In the genomic region with DNA sequence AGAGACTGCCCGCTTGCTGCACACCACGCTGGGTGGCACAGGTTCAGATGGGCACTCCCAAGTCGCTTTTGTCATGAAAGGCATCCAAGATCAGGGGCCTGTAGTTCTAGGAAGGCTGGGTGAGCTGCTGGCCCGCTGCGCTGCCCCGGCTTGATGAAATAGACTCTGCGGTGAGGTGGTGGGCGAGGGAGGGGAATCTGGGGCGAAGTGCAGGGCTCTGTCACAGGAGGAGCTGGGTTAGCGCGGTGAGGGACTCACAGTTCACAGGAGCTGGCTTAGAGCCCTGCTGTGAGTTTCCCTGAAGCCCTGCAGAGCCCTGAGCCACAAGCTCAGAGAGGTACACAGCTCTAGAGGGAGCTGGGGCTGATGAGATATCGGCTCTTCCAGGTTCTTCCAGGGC, we compare ENCODE assay signal across 17 mouse cellular contexts. TPM values are rescaled to one million over a fixed set of nuclear protein-coding genes. Genes with fewer than 3 reads are reported as not detected.
DNase-seq lines count a peak whose midpoint lies in the region; ATAC-seq and TF ChIP-seq lines count a peak whose summit lies in the region.
"Had no signal": no experiment of that assay in that cellular context is flagged by ENCODE, and none has a peak within 500 bp of the region (broad histone marks: within the 10 kb centered on the region; RNA-seq: fewer than 3 reads in every experiment).

No protein-coding gene starts in this region.

- H3K4me2 ChIP-seq in midbrain, embryonic 15.5 days = no peak overlapping the region
- H3K4me2 ChIP-seq in intestine, postnatal 0 days (replicated peaks; ENCODE audit: low read depth) = no peak overlapping the region
- no peak overlapping the region for H3K4me2 ChIP-seq in stomach, embryonic 15.5 days
- H3K4me2 ChIP-seq: embryonic facial prominence, embryonic 15.5 days; forebrain, embryonic 13.5 days; heart, embryonic 11.5 days; midbrain, embryonic 12.5 days had no signal

- WGBS in midbrain, embryonic 10.5 days = 11% methylated on average over 12 of the region's 12 CpGs
- 19% methylated on average over 12 of the region's 12 CpGs for WGBS in midbrain, embryonic 15.5 days
- 63% methylated on average over 12 of the region's 12 CpGs for WGBS in intestine, postnatal 0 days
- WGBS in stomach, embryonic 15.5 days = 53% methylated on average over 12 of the region's 12 CpGs

- H3K9me3 ChIP-seq in midbrain, embryonic 10.5 days (replicated peaks) = no peaks in the 10 kb centered on the region
- H3K9me3 ChIP-seq in midbrain, embryonic 15.5 days = no peaks in the 10 kb centered on the region
- no peaks in the 10 kb centered on the region for H3K9me3 ChIP-seq in intestine, postnatal 0 days (ENCODE audit: control insufficient read depth)
- no peaks in the 10 kb centered on the region for H3K9me3 ChIP-seq in stomach, embryonic 15.5 days
- H3K9me3 ChIP-seq: embryonic facial prominence, embryonic 15.5 days; forebrain, embryonic 13.5 days; midbrain, embryonic 12.5 days had no signal

- H3K36me3 ChIP-seq in midbrain, embryonic 10.5 days = no peaks in the 10 kb centered on the region
- H3K36me3 ChIP-seq in midbrain, embryonic 15.5 days (replicated peaks) = no peaks in the 10 kb centered on the region
- peaks cover 7% of the 10 kb centered on the region for H3K36me3 ChIP-seq in intestine, postnatal 0 days (ENCODE audit: control insufficient read depth, insufficient read depth)
- no peaks in the 10 kb centered on the region for H3K36me3 ChIP-seq in stomach, embryonic 15.5 days
- H3K36me3 ChIP-seq: embryonic facial prominence, embryonic 15.5 days; midbrain, embryonic 12.5 days had no signal

- H3K9ac ChIP-seq in midbrain, embryonic 15.5 days = no peak overlapping the region
- no peak overlapping the region for H3K9ac ChIP-seq in intestine, postnatal 0 days (ENCODE audit: low read depth, low read length)
- H3K9ac ChIP-seq in stomach, embryonic 15.5 days = no peak overlapping the region
- H3K9ac ChIP-seq: embryonic facial prominence, embryonic 15.5 days; forebrain, embryonic 13.5 days; liver, embryonic 14.5 days; midbrain, embryonic 12.5 days had no signal

- H3K27me3 ChIP-seq in midbrain, embryonic 10.5 days (ENCODE audit: low read depth, poor library complexity, severe bottlenecking) = peaks cover 73% of the 10 kb centered on the region
- H3K27me3 ChIP-seq in midbrain, embryonic 15.5 days (replicated peaks) = peaks cover 31% of the 10 kb centered on the region
- H3K27me3 ChIP-seq in intestine, postnatal 0 days (replicated peaks; ENCODE audit: control insufficient read depth, insufficient read depth, low read length) = no peaks in the 10 kb centered on the region
- 0 out of 2 replicates have a peak, but pooled peaks cover 7% of the 10 kb centered on the region for H3K27me3 ChIP-seq in stomach, embryonic 15.5 days (replicated peaks)

- no peak for TF ChIP-seq CTCF in intestine, postnatal 0 days (IDR thresholded peaks at IDR 0.05; ENCODE audit: low read depth)

- H3K4me3 ChIP-seq in midbrain, embryonic 10.5 days = no peak overlapping the region
- no peak overlapping the region for H3K4me3 ChIP-seq in midbrain, embryonic 15.5 days
- H3K4me3 ChIP-seq in intestine, postnatal 0 days (ENCODE audit: low read depth, low read length) = no peak overlapping the region
- H3K4me3 ChIP-seq in stomach, embryonic 15.5 days (replicated peaks) = no peak overlapping the region
- H3K4me3 ChIP-seq: embryonic facial prominence, embryonic 15.5 days; forebrain, embryonic 13.5 days; midbrain, embryonic 12.5 days had no signal

- ATAC-seq in midbrain, embryonic 15.5 days (replicated peaks) = no peak
- ATAC-seq in intestine, postnatal 0 days = no peak
- ATAC-seq in stomach, embryonic 15.5 days (ENCODE audit: insufficient read depth, low FRiP score, low read depth) = no peak
- ATAC-seq: forebrain, embryonic 13.5 days had no signal

- no peak overlapping the region; the same call in 1 of the 2 replicates for H3K27ac ChIP-seq in midbrain, embryonic 10.5 days (replicated peaks)
- H3K27ac ChIP-seq in midbrain, embryonic 15.5 days = no peak overlapping the region
- H3K27ac ChIP-seq in intestine, postnatal 0 days (ENCODE audit: low read depth, low read length) = peak overlapping the region; percentile 83
- peak overlapping the region; percentile 28; the same call in 1 of the 2 replicates for H3K27ac ChIP-seq in stomach, embryonic 15.5 days
- H3K27ac ChIP-seq: embryonic facial prominence, embryonic 15.5 days; forebrain, embryonic 13.5 days; liver, embryonic 14.5 days; midbrain, embryonic 12.5 days had no signal

- peak; percentile 52 for DNase-seq in kidney, adult 11 months
- DNase-seq in kidney, adult 8-10 months = no peak
- peak; percentile 25 for DNase-seq in midbrain, embryonic 10.5 days (ENCODE audit: low spot score)
- no peak for DNase-seq in adipocyte (ENCODE audit: low spot score)
- DNase-seq: B cell, adult 2 months; cerebellum, adult 18-20 months; gastrocnemius, postnatal 36 days; heart, postnatal 36 days; thymus, postnatal 4 days had no signal

- peaks cover 32% of the 10 kb centered on the region for H3K4me1 ChIP-seq in midbrain, embryonic 10.5 days
- H3K4me1 ChIP-seq in midbrain, embryonic 15.5 days = peaks cover 15% of the 10 kb centered on the region
- H3K4me1 ChIP-seq in intestine, postnatal 0 days (replicated peaks; ENCODE audit: control insufficient read depth, insufficient read depth, low read length) = peaks cover 12% of the 10 kb centered on the region; the same call in 1 of the 2 replicates
- H3K4me1 ChIP-seq in stomach, embryonic 15.5 days = peaks cover 9% of the 10 kb centered on the region; the same call in 1 of the 2 replicates

RNA-seq across cellular contexts. Expression of a gene that starts 5.4 kb away (rescaled TPM):
- 3.5 and 5.4 TPM in 2 replicates for polyA plus RNA-seq in midbrain, embryonic 10.5 days (2016; fragmentation: Nextera tagmentation; extraction: Ambion mirVana)
- 4.9 TPM in 2 replicates for polyA plus RNA-seq in midbrain, embryonic 15.5 days (2015; fragmentation: Nextera tagmentation; extraction: Ambion mirVana)
- 61.7 and 69.2 TPM in 2 replicates for polyA plus RNA-seq in intestine, postnatal 0 days (2015; fragmentation: Nextera tagmentation; extraction: Ambion mirVana)
- 12.2 and 13.1 TPM in 2 replicates for polyA plus RNA-seq in stomach, embryonic 15.5 days (2015; fragmentation: Nextera tagmentation; extraction: Ambion mirVana)

RNA-seq across cellular contexts. Expression of a gene that starts 22.4 kb away (rescaled TPM):
- polyA plus RNA-seq in midbrain, embryonic 10.5 days (2016; fragmentation: Nextera tagmentation; extraction: Ambion mirVana) = 79.7 and 86.6 TPM in 2 replicates
- polyA plus RNA-seq in midbrain, embryonic 15.5 days (2015; fragmentation: Nextera tagmentation; extraction: Ambion mirVana) = 48.4 and 52.2 TPM in 2 replicates
- 220 and 231 TPM in 2 replicates for polyA plus RNA-seq in intestine, postnatal 0 days (2015; fragmentation: Nextera tagmentation; extraction: Ambion mirVana)
- 130 and 142 TPM in 2 replicates for polyA plus RNA-seq in stomach, embryonic 15.5 days (2015; fragmentation: Nextera tagmentation; extraction: Ambion mirVana)

Comparison
In these comparisons a context has a peak if more than half of its experiments do, and no peak if none do; other contexts are left out.
1. DNase-seq: peak in kidney, adult 11 months (single experiment) and midbrain, embryonic 10.5 days (single experiment); none in kidney, adult 8-10 months (0 of 2) and adipocyte (single experiment).
2. H3K27ac ChIP-seq: peak in intestine, postnatal 0 days (single experiment) and stomach, embryonic 15.5 days (single experiment); none in midbrain, embryonic 10.5 days (single experiment) and midbrain, embryonic 15.5 days (single experiment).